Mouse (Mus musculus): Measurements from ENCODE around the gene Tvp23a. TPM values are rescaled to one million over a fixed set of nuclear protein-coding genes. Genes with fewer than 3 reads are reported as not detected.

The Tvp23a gene
- polyA plus RNA-seq (2012; fragmentation: generic; extraction: Trizol): 2.6 TPM

- peak within 1 kb of the TSS; percentile 16 for H3K4me3 ChIP-seq
- TF ChIP-seq TCF3 (IDR thresholded peaks at IDR 0.05; ENCODE audit: insufficient read length, low read depth): no peak
- peak; percentile 80 for TF ChIP-seq POLR2A (IDR thresholded peaks at IDR 0.05; ENCODE audit: insufficient read length, low read depth)
- TF ChIP-seq POLR2AphosphoS2 (IDR thresholded peaks at IDR 0.05; ENCODE audit: insufficient read length, low read depth): peak; percentile 64
- H3ac ChIP-seq (ENCODE audit: control insufficient read depth, insufficient read length): no peak within 1 kb of the TSS
- no peaks in the 10 kb centered on the region for H3K36me3 ChIP-seq (ENCODE audit: control insufficient read depth, insufficient read depth)
- no peaks in the 10 kb centered on the region for H3K79me2 ChIP-seq (ENCODE audit: control insufficient read depth, insufficient read depth)
- no peaks in the 10 kb centered on the region for H3K27me3 ChIP-seq (ENCODE audit: control insufficient read depth, insufficient read depth, insufficient read length)
- peak within 1 kb of the TSS; percentile 74 for H3K4me2 ChIP-seq (ENCODE audit: low read depth)
Measured at GRCm38 (mm10) chr16:10447264-10447594, at the start of gene Tvp23a. Gene Tvp23a (minus strand): TSS chr16:10447362.

GRCm38 (mm10) chr16:10495824-10496298 lies 48.7 kb upstream of the Tvp23a start:
- Histone ChIP-seq H3ac (ENCODE audit: control insufficient read depth, insufficient read length) (no peak overlapping the region), H3K27me3 (ENCODE audit: control insufficient read depth, insufficient read depth, insufficient read length) (peaks cover 11% of the 10 kb centered on the region), H3K36me3 (ENCODE audit: control insufficient read depth, insufficient read depth) (no peaks in the 10 kb centered on the region), H3K4me3 (no peak overlapping the region), H3K79me2 (ENCODE audit: control insufficient read depth, insufficient read depth) (no peaks in the 10 kb centered on the region), H3K4me2 (ENCODE audit: low read depth) (no peak overlapping the region)
- TF ChIP-seq CEBPB (IDR thresholded peaks at IDR 0.05; ENCODE audit: insufficient read depth, poor library complexity, severe bottlenecking) (no peak), USF1 (IDR thresholded peaks at IDR 0.05; ENCODE audit: low read depth) (no peak), TCF3 (IDR thresholded peaks at IDR 0.05; ENCODE audit: insufficient read length, low read depth) (no peak), TCF12 (IDR thresholded peaks at IDR 0.05; ENCODE audit: insufficient read depth, poor library complexity, severe bottlenecking) (no peak), POLR2AphosphoS2 (IDR thresholded peaks at IDR 0.05; ENCODE audit: insufficient read length, low read depth) (no peak), E2F4 (IDR thresholded peaks at IDR 0.05; ENCODE audit: insufficient read depth) (no peak), MAX (IDR thresholded peaks at IDR 0.05; ENCODE audit: low read depth) (no peak), SRF (IDR thresholded peaks at IDR 0.05; ENCODE audit: control insufficient read depth, insufficient read length, low read depth) (no peak), POLR2A (IDR thresholded peaks at IDR 0.05; ENCODE audit: insufficient read length, low read depth) (no peak), MYOG (IDR thresholded peaks at IDR 0.05; ENCODE audit: control insufficient read depth in 1 of 3, insufficient read depth in 1 of 3, insufficient read length in 2 of 3, low read depth in 2 of 3) (no peak), MYOD1 (IDR thresholded peaks at IDR 0.05; ENCODE audit: control insufficient read depth in 1 of 3, insufficient read length in 2 of 3, low read depth in 2 of 3) (no peak), REST (IDR thresholded peaks at IDR 0.05; ENCODE audit: insufficient read depth, insufficient read length) (no peak)

- peaks cover 38% of the 10 kb centered on the region for H3K27me3 ChIP-seq (ENCODE audit: control insufficient read depth, insufficient read depth, insufficient read length)
Measured at GRCm38 (mm10) chr16:10492587-10492986, 45.4 kb upstream of the Tvp23a start.

GRCm38 (mm10) chr16:10491716-10492115 lies 44.6 kb upstream of the Tvp23a start:
- peaks cover 39% of the 10 kb centered on the region for H3K27me3 ChIP-seq (ENCODE audit: control insufficient read depth, insufficient read depth, insufficient read length)

More at GRCm38 (mm10) chr16:10492587-10492986, 45.4 kb upstream of the Tvp23a start:
- Histone ChIP-seq H3K36me3 (ENCODE audit: control insufficient read depth, insufficient read depth) (no peaks in the 10 kb centered on the region), H3K79me2 (ENCODE audit: control insufficient read depth, insufficient read depth) (no peaks in the 10 kb centered on the region), H3ac (ENCODE audit: control insufficient read depth, insufficient read length) (no peak overlapping the region), H3K4me3 (no peak overlapping the region), H3K4me2 (ENCODE audit: low read depth) (no peak overlapping the region)
- TF ChIP-seq TCF3 (IDR thresholded peaks at IDR 0.05; ENCODE audit: insufficient read length, low read depth) (no peak), SRF (IDR thresholded peaks at IDR 0.05; ENCODE audit: control insufficient read depth, insufficient read length, low read depth) (no peak), CEBPB (IDR thresholded peaks at IDR 0.05; ENCODE audit: insufficient read depth, poor library complexity, severe bottlenecking) (no peak), POLR2AphosphoS2 (IDR thresholded peaks at IDR 0.05; ENCODE audit: insufficient read length, low read depth) (no peak)

GRCm38 (mm10) chr16:10490503-10491150 lies 43.5 kb upstream of the Tvp23a start:
- Histone ChIP-seq H3K4me2 (ENCODE audit: low read depth) (no peak overlapping the region), H3ac (ENCODE audit: control insufficient read depth, insufficient read length) (no peak overlapping the region), H3K27me3 (ENCODE audit: control insufficient read depth, insufficient read depth, insufficient read length) (peaks cover 39% of the 10 kb centered on the region), H3K36me3 (ENCODE audit: control insufficient read depth, insufficient read depth) (no peaks in the 10 kb centered on the region), H3K4me3 (no peak overlapping the region), H3K79me2 (ENCODE audit: control insufficient read depth, insufficient read depth) (no peaks in the 10 kb centered on the region)
- TF ChIP-seq CEBPB (IDR thresholded peaks at IDR 0.05; ENCODE audit: insufficient read depth, poor library complexity, severe bottlenecking) (no peak), SRF (IDR thresholded peaks at IDR 0.05; ENCODE audit: control insufficient read depth, insufficient read length, low read depth) (no peak), MYOG (IDR thresholded peaks at IDR 0.05; ENCODE audit: control insufficient read depth in 1 of 3, insufficient read depth in 1 of 3, insufficient read length in 2 of 3, low read depth in 2 of 3) (no peak), TCF3 (IDR thresholded peaks at IDR 0.05; ENCODE audit: insufficient read length, low read depth) (no peak), USF1 (IDR thresholded peaks at IDR 0.05; ENCODE audit: low read depth) (no peak), MYOD1 (IDR thresholded peaks at IDR 0.05; ENCODE audit: control insufficient read depth in 1 of 3, insufficient read length in 2 of 3, low read depth in 2 of 3) (no peak), E2F4 (IDR thresholded peaks at IDR 0.05; ENCODE audit: insufficient read depth) (no peak), POLR2AphosphoS2 (IDR thresholded peaks at IDR 0.05; ENCODE audit: insufficient read length, low read depth) (no peak), REST (IDR thresholded peaks at IDR 0.05; ENCODE audit: insufficient read depth, insufficient read length) (no peak), MAX (IDR thresholded peaks at IDR 0.05; ENCODE audit: low read depth) (no peak), POLR2A (IDR thresholded peaks at IDR 0.05; ENCODE audit: insufficient read length, low read depth) (no peak), TCF12 (IDR thresholded peaks at IDR 0.05; ENCODE audit: insufficient read depth, poor library complexity, severe bottlenecking) (no peak)

More at GRCm38 (mm10) chr16:10491716-10492115, 44.6 kb upstream of the Tvp23a start:
- Histone ChIP-seq H3K79me2 (ENCODE audit: control insufficient read depth, insufficient read depth) (no peaks in the 10 kb centered on the region), H3ac (ENCODE audit: control insufficient read depth, insufficient read length) (no peak overlapping the region), H3K36me3 (ENCODE audit: control insufficient read depth, insufficient read depth) (no peaks in the 10 kb centered on the region), H3K4me2 (ENCODE audit: low read depth) (no peak overlapping the region), H3K4me3 (no peak overlapping the region)
- TF ChIP-seq MAX (IDR thresholded peaks at IDR 0.05; ENCODE audit: low read depth): no peak
- no peak for TF ChIP-seq MYOD1 (IDR thresholded peaks at IDR 0.05; ENCODE audit: control insufficient read depth in 1 of 3, insufficient read length in 2 of 3, low read depth in 2 of 3)
- TF ChIP-seq TCF12 (IDR thresholded peaks at IDR 0.05; ENCODE audit: insufficient read depth, poor library complexity, severe bottlenecking): no peak
- TF ChIP-seq POLR2A (IDR thresholded peaks at IDR 0.05; ENCODE audit: insufficient read length, low read depth): no peak
- no peak for TF ChIP-seq POLR2AphosphoS2 (IDR thresholded peaks at IDR 0.05; ENCODE audit: insufficient read length, low read depth)
- TF ChIP-seq USF1 (IDR thresholded peaks at IDR 0.05; ENCODE audit: low read depth): no peak
- no peak for TF ChIP-seq SRF (IDR thresholded peaks at IDR 0.05; ENCODE audit: control insufficient read depth, insufficient read length, low read depth)
- no peak for TF ChIP-seq CEBPB (IDR thresholded peaks at IDR 0.05; ENCODE audit: insufficient read depth, poor library complexity, severe bottlenecking)
- TF ChIP-seq TCF3 (IDR thresholded peaks at IDR 0.05; ENCODE audit: insufficient read length, low read depth): no peak
- TF ChIP-seq E2F4 (IDR thresholded peaks at IDR 0.05; ENCODE audit: insufficient read depth): no peak
- no peak for TF ChIP-seq REST (IDR thresholded peaks at IDR 0.05; ENCODE audit: insufficient read depth, insufficient read length)
- no peak for TF ChIP-seq MYOG (IDR thresholded peaks at IDR 0.05; ENCODE audit: control insufficient read depth in 1 of 3, insufficient read depth in 1 of 3, insufficient read length in 2 of 3, low read depth in 2 of 3)

Data from myocyte (in vitro differentiated cells).